Mouse (Mus musculus) limb, embryonic 14.5 days (tissue): ENCODE data around the gene Hspb7. TPM values are rescaled to one million over a fixed set of nuclear protein-coding genes. Genes with fewer than 3 reads are reported as not detected.

Experiments used
- ATAC-seq: fragments of 200-750 bp; cut with Nextera tagmentation; 2 replicates; pipeline ENCODE4 v1.8.0; 2017; ENCODE audit warnings: low read depth, moderate number of reproducible peaks, moderate TSS enrichment; ENCODE audit not compliant: low FRiP score
- DNase-seq: peaks from one replicate; pipeline ENCODE4 v3.0.0-alpha.2; 2015; ENCODE audit warnings: low spot score
- H3K27ac ChIP-seq: fragments of 300-500 bp; sonication (generic); replicated peaks from 2 replicates; pipeline ENCODE4 v1.5.1; 2014; ENCODE audit warnings: low read depth, mild to moderate bottlenecking, low read length, moderate library complexity, mixed read lengths
- H3K27me3 ChIP-seq: fragments of 300-500 bp; sonication (generic); 2 replicates; pipeline ENCODE4 v1.6.1; 2014; ENCODE audit warnings: low read length, mixed read lengths; ENCODE audit not compliant: control insufficient read depth, insufficient read depth
- H3K36me3 ChIP-seq: fragments of 300-500 bp; sonication (generic); 2 replicates; pipeline ENCODE4 v1.6.1; 2014; ENCODE audit warnings: mild to moderate bottlenecking, low read length, moderate library complexity, mixed read lengths; ENCODE audit not compliant: control insufficient read depth, insufficient read depth
- H3K4me1 ChIP-seq: fragments of 300-500 bp; sonication (generic); 2 replicates; pipeline ENCODE4 v1.6.1; 2014; ENCODE audit warnings: antibody characterized with exemption, low read length, mixed read lengths; ENCODE audit not compliant: control insufficient read depth, insufficient read depth
- H3K4me2 ChIP-seq: fragments of 300-500 bp; sonication (generic); replicated peaks from 2 replicates; pipeline ENCODE4 v1.6.1; 2014; ENCODE audit warnings: low read depth, mild to moderate bottlenecking, low read length, moderate library complexity; ENCODE audit not compliant: severe bottlenecking
- H3K4me3 ChIP-seq: fragments of 300-500 bp; sonication (generic); replicated peaks from 2 replicates; pipeline ENCODE4 v1.5.1; 2014; ENCODE audit warnings: low read length
- H3K9ac ChIP-seq: fragments of 300-500 bp; sonication (generic); 2 replicates; pipeline ENCODE4 v1.6.1; 2014; ENCODE audit warnings: mild to moderate bottlenecking, low read depth, low read length, moderate library complexity; ENCODE audit not compliant: severe bottlenecking
- H3K9me3 ChIP-seq: fragments of 300-500 bp; sonication (generic); 2 replicates; pipeline ENCODE4 v1.6.1; 2016; ENCODE audit warnings: low read length; ENCODE audit not compliant: control insufficient read depth
- POLR2A ChIP-seq: fragments of 200-500 bp; IDR thresholded peaks from 2 replicates; pipeline ENCODE4 v1.8.0; 2012; ENCODE audit warnings: inconsistent platforms, mild to moderate bottlenecking, moderate library complexity, borderline replicate concordance; ENCODE audit not compliant: insufficient read depth, insufficient read length; ENCODE audit errors: extremely low read depth
- WGBS: fragments of 180-500 bp; shearing (Covaris S2); extraction: QIAGEN DNeasy Blood & Tissue Kit; methylation state at CpG from one replicate; pipeline ENCODE4 v1.1.7; 2014; 5-methylcytosine and 5-hydroxymethylcytosine counted together
- polyA plus RNA-seq, 2 experiments: library from polyadenylated mRNA; depleted of rRNA in 1 of 2; stranded (reverse) in 1 of 2; unstranded in 1 of 2; fragments of >200 nt; fragmentation: Nextera tagmentation in 1 of 2; extraction: Ambion mirVana in 1 of 2; gene quantifications; 2 replicates each; pipeline versions ENCODE4 v1.2.1 to v1.2.3; 2012 to 2014

Hspb7 gene
- polyA plus RNA-seq, 2 experiments = 1.3 to 3.2 TPM

GRCm38 (mm10) chr4:141456193-141456938 lies 35.8 kb downstream of the Hspb7 start:
- no peak for ATAC-seq
- H3K36me3 ChIP-seq = peaks cover 38% of the 10 kb centered on the region
- H3K27ac ChIP-seq = no peak overlapping the region

GRCm38 (mm10) chr4:141458236-141458635 lies 37.7 kb downstream of the Hspb7 start:
- TF ChIP-seq POLR2A = no peak
- Histone ChIP-seq H3K4me2 (no peak overlapping the region), H3K4me1 (0 out of 2 replicates have a peak, but pooled peaks cover 4% of the 10 kb centered on the region), H3K27ac (0 out of 2 replicates have a peak overlapping the region, but pooled peaks have one; percentile 21), H3K36me3 (peaks cover 39% of the 10 kb centered on the region), H3K4me3 (no peak overlapping the region), H3K9ac (0 out of 2 replicates have a peak overlapping the region, but pooled peaks have one; percentile 13), H3K27me3 (no peaks in the 10 kb centered on the region), H3K9me3 (no peaks in the 10 kb centered on the region)
- ATAC-seq = peak; percentile 45; the same call in 1 of the 2 replicates
- DNase-seq = no peak
- WGBS = 9% methylated on average over 7 of the region's 7 CpGs

More at GRCm38 (mm10) chr4:141456193-141456938, 35.8 kb downstream of the Hspb7 start:
- H3K4me2 ChIP-seq = no peak overlapping the region
- 95% methylated on average over 14 of the region's 14 CpGs for WGBS
- H3K27me3 ChIP-seq = no peaks in the 10 kb centered on the region
- no peak for TF ChIP-seq POLR2A
- no peak overlapping the region for H3K4me3 ChIP-seq
- no peaks in the 10 kb centered on the region for H3K9me3 ChIP-seq
- H3K4me1 ChIP-seq = 0 out of 2 replicates have a peak, but pooled peaks cover 4% of the 10 kb centered on the region
- DNase-seq = no peak
- H3K9ac ChIP-seq = no peak overlapping the region

DNA sequence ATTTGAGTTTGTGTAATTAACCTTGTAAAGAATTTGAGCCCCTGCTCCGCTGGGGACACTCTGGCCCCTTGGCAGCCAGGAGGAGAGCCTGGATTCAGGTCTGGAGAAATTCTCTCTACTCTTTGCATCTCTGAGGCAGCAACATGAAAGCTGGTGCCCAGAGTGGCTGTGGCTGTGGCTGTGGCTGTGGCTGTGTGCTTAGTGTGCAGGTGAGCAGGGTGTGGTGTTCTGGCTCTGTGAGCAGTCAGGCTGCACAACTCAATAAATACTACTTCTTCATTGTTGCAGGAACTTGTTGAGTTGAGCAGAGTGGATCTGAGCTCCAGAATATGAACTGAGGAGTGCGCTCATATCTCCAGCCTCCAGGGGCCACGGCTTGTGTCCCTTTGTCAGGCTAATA lies 38.3 kb downstream of the Hspb7 start:
- Histone ChIP-seq H3K9ac (no peak overlapping the region), H3K27ac (no peak overlapping the region; the same call in 1 of the 2 replicates), H3K4me3 (no peak overlapping the region), H3K27me3 (no peaks in the 10 kb centered on the region), H3K36me3 (peaks cover 43% of the 10 kb centered on the region), H3K4me1 (0 out of 2 replicates have a peak, but pooled peaks cover 4% of the 10 kb centered on the region), H3K9me3 (no peaks in the 10 kb centered on the region), H3K4me2 (no peak overlapping the region)
- WGBS = 67% methylated on average over 3 of the region's 3 CpGs
- DNase-seq (no peak), ATAC-seq (no peak)
- no peak for TF ChIP-seq POLR2A

DNA sequence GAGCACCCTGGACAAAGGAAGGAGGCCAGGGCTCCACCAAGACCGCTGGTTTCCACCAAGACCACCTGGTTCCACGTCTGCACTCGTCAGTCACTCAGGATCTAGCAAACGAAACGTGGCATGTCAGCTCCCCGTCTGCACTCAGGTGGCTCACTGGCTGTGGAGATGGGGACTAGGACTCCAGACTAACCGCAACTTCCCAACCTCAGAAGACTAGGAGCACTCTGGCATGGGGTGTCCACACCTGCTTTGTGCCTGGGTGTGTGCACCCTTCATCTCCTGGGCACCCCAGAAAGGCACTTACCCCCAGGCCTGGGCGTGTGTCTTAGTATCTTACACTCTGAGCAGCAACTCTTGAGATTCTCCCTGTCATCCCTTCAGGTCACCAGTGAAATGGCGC lies 39.2 kb downstream of the Hspb7 start:
- DNase-seq (no peak), ATAC-seq (no peak)
- Histone ChIP-seq H3K27ac (no peak overlapping the region), H3K4me3 (no peak overlapping the region), H3K9ac (no peak overlapping the region), H3K36me3 (peaks cover 52% of the 10 kb centered on the region), H3K27me3 (no peaks in the 10 kb centered on the region), H3K9me3 (no peaks in the 10 kb centered on the region), H3K4me1 (0 out of 2 replicates have a peak, but pooled peaks cover 4% of the 10 kb centered on the region), H3K4me2 (no peak overlapping the region)
- no peak for TF ChIP-seq POLR2A
- 81% methylated on average over 9 of the region's 9 CpGs for WGBS

DNA sequence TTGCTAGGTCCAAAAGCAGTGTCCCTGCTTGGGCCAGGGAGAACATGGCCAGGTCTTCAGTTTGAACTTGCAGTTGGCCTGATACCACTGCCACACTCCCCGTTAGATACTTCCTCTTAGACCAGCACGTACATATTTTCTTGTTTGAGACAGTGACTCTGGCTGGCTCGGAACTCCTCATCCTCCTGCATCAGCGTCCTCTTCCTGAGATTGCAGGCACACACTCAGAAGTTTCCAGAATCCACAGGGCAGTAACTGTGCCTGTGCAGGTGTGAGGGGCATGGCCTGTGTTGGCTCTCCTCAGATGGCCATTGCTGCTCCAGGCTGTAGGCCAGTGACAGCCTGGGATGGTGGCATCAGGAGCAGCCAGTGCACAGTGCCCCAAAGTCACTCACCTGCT lies 39.9 kb downstream of the Hspb7 start:
- H3K4me1 ChIP-seq = 0 out of 2 replicates have a peak, but pooled peaks cover 4% of the 10 kb centered on the region
- no peaks in the 10 kb centered on the region for H3K27me3 ChIP-seq
- H3K27ac ChIP-seq = no peak overlapping the region
- H3K36me3 ChIP-seq = peaks cover 59% of the 10 kb centered on the region
- DNase-seq (no peak), ATAC-seq (no peak)
- no peak for TF ChIP-seq POLR2A
- H3K4me2 ChIP-seq = no peak overlapping the region
- no peak overlapping the region for H3K4me3 ChIP-seq
- H3K9me3 ChIP-seq = no peaks in the 10 kb centered on the region
- 92% methylated on average over 4 of the region's 4 CpGs for WGBS
- H3K9ac ChIP-seq = no peak overlapping the region
